Mouse (Mus musculus) B cell, adult 2 months (primary cell): ENCODE results near the gene Smad1.
"Not testable (repeated sequence)": the region's sequence is repeated elsewhere in the genome, so short reads cannot be mapped to it uniquely, and the experiment has no call there.

Source experiments
- DNase-seq, 2 experiments: peaks; one replicate each; pipeline ENCODE4 v3.0.0; 2022

Gene Smad1

GRCm38 (mm10) chr8:79398994-79399650 lies at the start of gene Smad1:
Smad1 (minus strand) TSS chr8:79399518.
- DNase-seq = peak; percentile 82 to 84

DNA sequence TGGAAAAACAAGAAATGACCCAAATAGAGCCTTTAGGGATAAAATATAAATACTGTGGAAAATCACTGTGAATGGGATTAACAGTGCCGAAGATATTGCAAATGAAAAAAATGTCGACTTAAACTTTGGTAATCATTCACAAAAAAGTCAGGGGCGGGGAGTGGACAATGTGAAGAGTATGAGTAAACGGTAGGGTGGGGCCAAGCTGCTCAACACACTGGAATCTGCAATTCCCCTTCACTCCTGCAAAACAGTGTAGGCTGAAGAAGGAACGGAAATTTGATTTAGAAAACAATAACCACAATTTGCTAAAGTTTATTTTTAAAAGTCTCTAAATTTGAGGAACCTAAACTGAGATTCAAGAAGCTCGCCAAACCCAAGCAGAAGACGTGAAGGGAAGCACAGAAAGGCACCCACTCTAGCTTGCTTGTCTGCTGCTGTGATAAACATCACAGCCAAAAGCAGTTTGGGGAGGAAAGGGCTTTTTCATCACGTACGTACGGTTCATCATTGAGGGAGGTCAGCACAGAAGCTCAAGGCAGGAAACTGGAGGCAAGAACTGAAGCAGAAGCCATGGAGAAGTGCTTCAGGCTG lies 48.0 kb upstream of the Smad1 start:
- DNase-seq = no peak

- DNase-seq = no peak
Measured at GRCm38 (mm10) chr8:79443460-79444098, 44.3 kb upstream of the Smad1 start.

DNA sequence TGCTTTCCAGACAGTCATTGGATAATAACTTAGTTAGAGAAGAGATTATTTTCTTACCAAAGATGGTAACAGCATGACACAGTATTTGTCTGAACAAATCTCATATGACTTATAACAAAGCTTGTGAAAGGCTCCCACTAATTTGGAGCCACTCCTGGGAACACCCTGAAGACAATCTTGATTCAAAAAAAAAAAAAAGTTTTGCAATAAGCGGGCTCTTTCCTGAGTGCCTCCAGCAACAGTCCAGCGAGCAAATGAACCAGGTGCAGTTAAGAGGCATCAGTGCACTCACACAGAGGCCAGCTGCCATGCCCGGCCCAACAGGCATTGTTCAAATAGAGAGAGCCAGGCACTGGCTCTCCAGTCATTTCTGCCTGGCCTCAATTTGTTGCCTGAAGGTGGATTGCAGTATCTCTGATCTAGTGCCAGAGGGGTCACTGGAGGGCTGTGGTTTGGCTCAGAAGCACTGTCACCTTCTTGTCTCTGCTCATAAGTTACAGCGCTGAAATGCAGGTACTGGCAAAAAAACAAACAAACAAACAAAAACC lies 34.7 kb upstream of the Smad1 start:
- no peak for DNase-seq

DNA sequence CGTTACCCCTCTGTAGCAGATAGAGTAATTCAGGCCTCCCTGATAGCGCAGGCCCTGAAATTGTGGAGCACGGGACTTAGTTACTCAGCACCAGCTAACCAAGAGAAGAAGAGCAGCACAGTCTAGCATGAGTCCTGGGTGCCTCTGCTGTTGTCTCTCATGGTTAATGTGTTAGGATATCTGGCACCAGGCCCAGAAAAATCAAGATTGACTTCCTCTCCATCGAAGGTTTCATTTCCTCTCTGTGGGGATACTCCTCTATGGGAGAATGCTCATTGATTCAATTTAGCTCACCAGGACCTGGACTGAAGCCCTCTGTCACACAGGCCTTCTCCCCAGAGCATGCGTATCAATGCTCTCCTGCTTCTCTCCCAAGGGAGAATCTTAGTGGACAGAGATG lies 15.6 kb upstream of the Smad1 start:
- peak; percentile 40 to 57 for DNase-seq

- DNase-seq = no peak
Measured at GRCm38 (mm10) chr8:79410501-79410900, 11.2 kb upstream of the Smad1 start.

DNA sequence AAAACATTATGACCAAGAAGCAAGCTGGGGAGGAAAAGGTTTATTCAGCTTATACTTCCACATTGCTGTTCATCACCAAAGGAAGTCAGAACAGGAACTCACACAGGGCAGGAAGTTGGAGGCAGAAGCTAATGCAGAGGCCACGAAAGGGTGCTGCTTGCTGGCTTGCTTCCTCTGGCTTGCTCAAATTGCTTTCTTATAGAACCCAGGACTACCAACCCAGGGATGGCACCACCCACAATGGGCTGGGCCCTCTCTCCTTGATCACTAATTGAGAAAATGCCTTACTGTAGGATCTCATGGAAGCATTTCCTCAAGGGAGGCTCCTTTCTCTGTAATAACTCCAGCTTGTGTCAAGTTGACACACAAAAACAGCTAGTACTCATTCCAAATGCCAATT lies 8.0 kb upstream of the Smad1 start:
- not testable (repeated sequence) for DNase-seq

DNA sequence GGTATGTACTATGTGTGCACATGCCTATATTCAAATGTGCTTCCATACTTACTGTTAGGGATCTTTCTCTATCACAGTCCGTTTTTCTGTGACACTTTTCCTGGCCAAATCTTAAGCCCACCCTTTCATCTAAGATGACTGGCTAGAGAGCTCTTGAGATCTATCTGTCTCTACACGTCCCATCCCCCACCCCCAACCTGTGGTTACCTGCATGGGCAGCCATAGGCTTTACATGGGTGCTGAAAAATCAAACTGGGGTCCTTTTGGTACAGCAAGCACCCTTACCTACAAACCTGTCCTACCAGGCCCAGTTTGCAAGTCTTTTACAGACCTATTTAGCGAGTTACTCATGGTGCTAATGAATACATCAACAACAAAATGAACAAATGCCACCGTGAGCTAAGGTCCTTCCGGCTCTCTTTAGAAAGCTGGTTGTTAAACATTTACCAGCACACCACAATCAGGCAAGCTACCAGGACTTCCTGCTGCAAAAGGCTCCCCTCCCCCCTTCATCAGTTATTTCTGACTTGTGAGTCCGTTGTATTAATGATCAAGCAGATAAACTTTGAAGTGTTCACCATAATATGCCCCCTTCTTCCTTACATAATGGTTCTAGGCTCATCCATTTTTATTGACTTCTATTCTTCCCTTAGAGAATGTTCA lies 5.7 kb upstream of the Smad1 start:
- no peak for DNase-seq

DNA sequence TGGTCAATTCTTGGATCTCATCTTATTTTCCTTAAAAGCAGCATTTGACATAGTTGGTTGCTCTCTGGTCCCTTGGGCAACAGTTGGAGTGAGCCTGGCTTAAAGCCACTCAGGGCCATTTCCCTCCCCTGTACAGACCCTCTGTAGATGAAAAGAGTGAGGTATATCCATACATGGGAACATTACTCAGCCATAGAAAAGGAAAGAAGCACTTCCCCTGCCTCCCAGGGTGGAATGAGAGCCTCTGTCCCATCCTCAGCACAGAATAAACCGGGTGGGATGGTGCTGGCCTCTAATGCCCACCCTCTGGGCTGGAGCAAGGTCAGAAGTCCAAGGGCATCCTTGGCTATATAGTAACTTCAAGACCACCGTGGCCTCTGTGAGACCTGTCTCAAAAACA lies 1.4 kb upstream of the Smad1 start:
- no peak for DNase-seq

GRCm38 (mm10) chr8:79398251-79398981 lies 902 bp downstream of the Smad1 start:
- peak; percentile 33 to 36 for DNase-seq

- DNase-seq = peak in 1 of 2 experiments; percentile 37
Measured at GRCm38 (mm10) chr8:79397705-79398250, 1.5 kb downstream of the Smad1 start.

DNA sequence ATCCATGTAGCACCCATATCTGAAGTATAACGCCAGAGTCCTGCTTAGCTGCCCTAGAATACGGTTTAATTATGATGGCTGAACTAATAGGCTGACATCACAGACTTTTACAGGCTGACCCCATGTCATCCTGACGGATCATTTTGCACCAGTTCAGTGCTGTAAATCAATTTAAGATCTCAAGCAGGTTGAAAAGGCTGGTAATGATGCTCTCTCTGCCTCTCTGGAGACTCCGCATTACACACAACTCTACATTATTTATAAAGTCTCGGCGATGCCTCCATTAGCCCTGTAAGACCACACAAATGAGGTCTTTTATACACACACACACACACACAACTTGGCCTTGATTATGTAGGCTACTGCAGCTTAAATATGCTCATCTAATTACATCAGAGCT lies 2.4 kb downstream of the Smad1 start:
- DNase-seq = no peak

GRCm38 (mm10) chr8:79394009-79394408 lies 5.3 kb downstream of the Smad1 start:
- DNase-seq = no peak

- DNase-seq = no peak
Measured at GRCm38 (mm10) chr8:79393215-79393614, 6.1 kb downstream of the Smad1 start.

DNA sequence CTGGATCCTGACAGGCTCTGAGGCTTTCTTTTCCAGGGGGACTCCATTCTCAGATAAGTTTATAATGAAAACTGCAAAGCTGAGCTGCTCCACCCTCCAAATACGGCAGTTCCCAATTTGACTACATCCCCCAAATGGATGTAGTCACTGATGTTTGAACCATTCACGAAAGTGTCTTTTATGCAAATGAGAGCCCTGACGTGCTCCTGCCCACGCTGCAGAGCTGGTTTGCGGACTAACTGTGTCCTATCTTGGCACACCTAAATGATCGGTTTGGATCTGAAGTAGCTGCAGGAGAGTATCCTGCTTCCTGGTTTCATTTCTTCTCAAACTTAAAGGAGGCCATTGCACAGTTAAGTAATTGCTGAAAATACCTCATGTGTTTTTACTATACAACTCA lies 6.7 kb downstream of the Smad1 start:
- peak in 1 of 2 experiments; percentile 22 for DNase-seq

DNA sequence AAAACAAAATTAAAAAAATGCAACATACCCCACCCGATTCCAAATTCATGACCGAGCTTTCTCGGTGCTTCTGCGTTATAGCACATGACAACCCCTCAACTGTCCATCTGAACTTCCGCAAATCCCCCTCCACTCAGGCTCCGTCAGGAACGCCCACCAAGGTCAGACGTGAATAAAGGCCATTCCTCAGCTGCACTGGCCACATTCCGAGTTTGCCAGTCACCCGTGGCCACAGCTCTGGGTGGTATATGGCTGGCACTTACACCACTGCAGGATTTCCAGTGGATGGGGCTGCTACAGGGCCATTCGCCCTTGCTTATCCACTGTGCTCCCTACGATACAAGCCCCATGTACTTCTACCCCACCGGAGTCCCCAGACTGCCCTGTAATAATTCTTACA lies 7.9 kb downstream of the Smad1 start:
- no peak for DNase-seq

GRCm38 (mm10) chr8:79389074-79389786 lies 10.1 kb downstream of the Smad1 start:
- DNase-seq = no peak

- DNase-seq = no peak
Measured at GRCm38 (mm10) chr8:79386831-79387230, 12.5 kb downstream of the Smad1 start.

DNA sequence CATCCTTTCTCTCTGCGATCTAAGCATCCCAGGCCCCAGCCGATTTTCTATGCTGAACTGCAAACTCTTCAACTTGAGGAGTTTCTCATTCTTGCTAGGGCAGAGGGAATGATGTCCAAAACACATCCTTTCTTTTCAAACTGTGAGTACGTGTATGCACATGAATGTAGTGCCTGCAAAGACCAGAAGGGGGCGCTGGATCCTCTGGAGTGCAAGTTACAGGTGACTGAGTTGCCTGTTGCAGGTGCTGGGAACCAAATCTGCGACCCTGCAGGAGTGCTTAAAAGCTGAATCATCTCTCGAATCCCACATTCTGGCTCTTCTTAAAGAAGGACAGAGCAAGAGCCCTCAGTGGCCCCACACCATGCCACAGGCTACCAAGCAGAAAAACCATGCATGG lies 13.0 kb downstream of the Smad1 start:
- DNase-seq = peak in 1 of 2 experiments; percentile 43

DNA sequence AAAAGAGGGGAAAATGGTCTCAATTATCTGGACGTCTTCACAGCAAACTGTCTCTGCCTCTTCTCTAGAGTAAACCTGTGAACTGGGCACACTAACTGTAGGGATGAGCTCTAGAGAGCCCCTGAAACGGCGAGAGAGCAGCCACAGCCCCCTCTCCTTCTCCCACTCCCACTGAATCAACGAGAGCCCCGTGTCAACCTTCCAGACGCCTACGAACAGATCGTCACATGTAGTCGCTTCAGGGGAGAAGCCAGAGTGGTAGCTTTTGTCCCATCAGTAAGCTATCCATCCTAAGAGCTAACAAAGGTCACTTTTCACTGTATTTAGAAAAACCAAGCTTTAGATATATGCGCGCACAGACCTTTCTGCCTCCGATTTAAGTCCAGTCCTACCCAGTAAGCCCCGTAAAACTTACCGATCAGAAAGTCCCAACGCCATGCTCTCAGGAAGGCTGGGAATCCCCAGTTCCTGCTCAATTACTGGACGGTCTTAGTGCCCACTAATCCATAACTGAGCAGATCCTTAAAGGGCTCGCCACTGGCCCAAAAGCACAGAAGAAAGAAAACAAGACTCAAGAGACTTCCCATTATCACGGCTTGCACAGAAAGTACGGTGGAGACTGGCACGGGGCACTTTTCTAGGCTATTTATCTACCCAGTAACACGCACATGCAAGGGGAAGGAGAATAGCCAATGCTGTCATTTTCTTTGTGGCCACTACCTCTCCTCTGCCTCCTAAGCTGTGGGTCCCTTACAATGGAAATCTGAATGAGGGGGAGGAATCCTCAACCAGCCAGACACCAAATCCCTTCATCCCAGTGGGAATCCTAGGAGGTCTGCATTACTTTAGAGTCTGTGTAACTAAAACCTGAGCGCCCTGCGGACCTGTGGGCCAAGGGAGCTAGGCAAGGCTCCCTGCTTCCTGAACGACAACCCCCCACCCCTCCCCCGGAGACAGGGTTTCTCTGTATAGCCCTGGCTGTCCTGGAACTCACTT lies 14.7 kb downstream of the Smad1 start:
- DNase-seq = no peak
